ENCODE assay signal across 19 mouse cellular contexts in genomic region chr3:82044902-82045301, GRCm38 (mm10). TPM values are rescaled to one million over a fixed set of nuclear protein-coding genes. Genes with fewer than 3 reads are reported as not detected.
"Had no signal": no experiment of that assay in that cellular context is flagged by ENCODE, and none has a peak within 500 bp of the region (broad histone marks: within the 10 kb centered on the region; RNA-seq: fewer than 3 reads in every experiment).

No protein-coding gene starts in this region.

- H3K4me2 ChIP-seq: limb, embryonic 12.5 days; limb, embryonic 15.5 days; liver, embryonic 11.5 days; midbrain, embryonic 13.5 days; neural tube, embryonic 13.5 days had no signal

- H3K4me3 ChIP-seq: limb, embryonic 12.5 days; limb, embryonic 15.5 days; megakaryocyte, embryonic 14.5 days; midbrain, embryonic 10.5 days; midbrain, embryonic 13.5 days; myocyte; neural tube, embryonic 13.5 days had no signal

- H3K9ac ChIP-seq: limb, embryonic 12.5 days; limb, embryonic 15.5 days; liver, embryonic 14.5 days; liver, postnatal 0 days; midbrain, embryonic 13.5 days; neural tube, embryonic 13.5 days had no signal

- ATAC-seq: intestine, embryonic 16.5 days; liver, postnatal 0 days; midbrain, embryonic 13.5 days; midbrain, embryonic 16.5 days had no signal

- DNase-seq: kidney, adult 18-20 months; kidney, adult 9 months; kidney, postnatal 14 days; kidney, postnatal 4 days; left cerebral cortex, postnatal 4 days; liver, postnatal 0 days; retina, postnatal 1 day; thymus, postnatal 25 days had no signal

- H3K27ac ChIP-seq: limb, embryonic 12.5 days; limb, embryonic 15.5 days; liver, embryonic 14.5 days; midbrain, embryonic 10.5 days; midbrain, embryonic 13.5 days; neural tube, embryonic 13.5 days had no signal

- H3K9me3 ChIP-seq: limb, embryonic 12.5 days; limb, embryonic 15.5 days; megakaryocyte, embryonic 14.5 days; midbrain, embryonic 10.5 days; midbrain, embryonic 13.5 days; neural tube, embryonic 13.5 days had no signal

- H3K27me3 ChIP-seq: limb, embryonic 12.5 days; limb, embryonic 15.5 days; megakaryocyte, embryonic 14.5 days; midbrain, embryonic 13.5 days; neural tube, embryonic 13.5 days had no signal

- H3K36me3 ChIP-seq: limb, embryonic 12.5 days; limb, embryonic 15.5 days; midbrain, embryonic 10.5 days; midbrain, embryonic 13.5 days; neural tube, embryonic 13.5 days had no signal

RNA-seq across cellular contexts. Expression of gene Gucy1b1, which starts 29.6 kb away (rescaled TPM):
- polyA plus RNA-seq: myocyte had no signal
